Mouse (Mus musculus) brain, embryonic 18.5 days (tissue): ENCODE measurements around the gene Slc25a23.
"Not testable (repeated sequence)": the region's sequence is repeated elsewhere in the genome, so short reads cannot be mapped to it uniquely, and the experiment has no call there.

ENCODE experiments used
- DNase-seq: peaks from one replicate; pipeline ENCODE4 v3.0.0-alpha.2; 2012; ENCODE audit warnings: low read depth, low spot score

The Slc25a23 gene

GRCm38 (mm10) chr17:57076916-57077315 is 17.3 kb upstream of the Slc25a23 start:
- no peak for DNase-seq

- DNase-seq: no peak
These were observed 11.0 kb upstream of the Slc25a23 start for GRCm38 (mm10) chr17:57070699-57071098.

GRCm38 (mm10) chr17:57070272-57070671 is 10.6 kb upstream of the Slc25a23 start:
- DNase-seq: no peak

GRCm38 (mm10) chr17:57066908-57067307 is 7.2 kb upstream of the Slc25a23 start:
- no peak for DNase-seq

- no peak for DNase-seq
These were observed 3.4 kb upstream of the Slc25a23 start for GRCm38 (mm10) chr17:57063031-57063430.

- DNase-seq: no peak
These were observed 2.9 kb upstream of the Slc25a23 start for GRCm38 (mm10) chr17:57062548-57062947.

GRCm38 (mm10) chr17:57062011-57062521 is 2.4 kb upstream of the Slc25a23 start:
- DNase-seq: no peak

GRCm38 (mm10) chr17:57061069-57061468 is 1.4 kb upstream of the Slc25a23 start:
- no peak for DNase-seq

- peak; percentile 93 for DNase-seq
These were observed 653 bp upstream of the Slc25a23 start for GRCm38 (mm10) chr17:57060231-57060801.

- DNase-seq: no peak
These were observed 675 bp downstream of the Slc25a23 start, which contains the start of gene Crb3 for GRCm38 (mm10) chr17:57058891-57059485. Gene Crb3 (plus strand): TSS chr17:57059105.

GRCm38 (mm10) chr17:57056246-57056645 is 3.4 kb downstream of the Slc25a23 start:
- no peak for DNase-seq

- not testable (repeated sequence) for DNase-seq
These were observed 8.0 kb downstream of the Slc25a23 start for GRCm38 (mm10) chr17:57051679-57052078.

- DNase-seq: no peak
These were observed 10.8 kb downstream of the Slc25a23 start for GRCm38 (mm10) chr17:57048816-57049215.

GRCm38 (mm10) chr17:57047406-57047805 is 12.3 kb downstream of the Slc25a23 start:
- DNase-seq: no peak

GRCm38 (mm10) chr17:57041554-57041953 is 18.1 kb downstream of the Slc25a23 start, which contains the start of gene Slc25a41:
Gene Slc25a41 (minus strand): TSS chr17:57041654.
- no peak for DNase-seq

GRCm38 (mm10) chr17:57038978-57039377 is 20.7 kb downstream of the Slc25a23 start:
- no peak for DNase-seq

- DNase-seq: no peak
These were observed 26.8 kb downstream of the Slc25a23 start for GRCm38 (mm10) chr17:57032854-57033253.

GRCm38 (mm10) chr17:57031661-57032420 is 27.8 kb downstream of the Slc25a23 start:
- peak; percentile 100 for DNase-seq

GRCm38 (mm10) chr17:57030931-57031660 is 28.6 kb downstream of the Slc25a23 start, which contains the start of gene Khsrp:
Gene Khsrp (minus strand): TSS chr17:57031522.
- DNase-seq: no peak

- no peak for DNase-seq
These were observed 30.0 kb downstream of the Slc25a23 start for GRCm38 (mm10) chr17:57029691-57030090.

GRCm38 (mm10) chr17:57027471-57027870 is 32.2 kb downstream of the Slc25a23 start:
- DNase-seq: no peak

GRCm38 (mm10) chr17:57020960-57021359 is 38.7 kb downstream of the Slc25a23 start:
- no peak for DNase-seq
